Mouse (Mus musculus) C2C12 (cell line): ENCODE measurements around the gene Mgat4a.

Experiments
- CTCF ChIP-seq: IDR thresholded peaks from one replicate; pipeline ENCODE4 v1.5.1; 2011; ENCODE audit not compliant: control insufficient read depth, insufficient read depth, insufficient read length
- MAX ChIP-seq: IDR thresholded peaks from one replicate; pipeline ENCODE4 v1.6.1; 2011; ENCODE audit warnings: mild to moderate bottlenecking, control low read depth
- MYOD1 ChIP-seq: IDR thresholded peaks from one replicate; pipeline ENCODE4 v1.6.1; 2011; ENCODE audit warnings: low read depth; ENCODE audit not compliant: control insufficient read depth, insufficient read length
- USF1 ChIP-seq: IDR thresholded peaks from one replicate; pipeline ENCODE4 v1.6.1; 2011; ENCODE audit warnings: low read depth, mild to moderate bottlenecking, control low read depth, moderate library complexity

DNA sequence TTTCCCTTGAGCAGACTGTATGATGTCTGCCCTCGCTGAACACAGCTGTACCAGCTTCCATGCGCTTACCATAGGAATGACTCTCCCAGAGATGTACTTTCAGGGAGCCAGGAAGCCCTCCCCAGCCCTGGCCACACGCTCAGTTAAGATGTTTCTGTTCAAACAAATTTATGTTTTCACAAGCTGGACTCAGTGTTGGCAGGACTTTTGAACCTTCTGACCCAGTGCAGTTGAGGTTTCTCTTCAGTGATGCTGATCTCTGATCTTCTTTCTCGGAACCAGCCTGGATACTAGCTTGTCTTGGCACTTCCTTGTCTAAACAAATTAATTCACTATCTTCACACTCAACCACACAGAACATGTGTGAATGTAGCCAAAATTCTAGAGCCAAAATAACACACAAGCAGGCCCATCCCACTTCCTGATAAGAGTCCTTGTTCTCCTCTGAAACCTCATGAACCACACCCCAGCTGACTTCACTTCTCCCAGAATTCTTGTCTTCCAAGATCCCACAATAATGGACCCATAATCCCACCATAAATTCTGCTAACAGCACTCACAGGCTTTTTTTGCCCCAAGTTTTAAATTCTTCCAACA, 22.6 kb downstream of the Mgat4a start:
- no peak for TF ChIP-seq CTCF
- TF ChIP-seq MAX, result no peak
- TF ChIP-seq MYOD1, result no peak
- no peak for TF ChIP-seq USF1
